Mouse (Mus musculus) kidney, embryonic 14.5 days (tissue): ENCODE data around the gene Il9r. TPM values are rescaled to one million over a fixed set of nuclear protein-coding genes. Genes with fewer than 3 reads are reported as not detected.

ENCODE experiments used
- ATAC-seq: fragments of 200-750 bp; cut with Nextera tagmentation; 2 replicates; pipeline ENCODE4 v1.8.0; 2017; ENCODE audit warnings: moderate number of reproducible peaks, mild to moderate bottlenecking, moderate TSS enrichment, moderate library complexity; ENCODE audit not compliant: low FRiP score, low TSS enrichment
- H3K27ac ChIP-seq: fragments of 300-500 bp; sonication (generic); 2 replicates; pipeline ENCODE4 v1.5.1; 2014; ENCODE audit warnings: low read depth, mild to moderate bottlenecking, low read length, moderate library complexity, mixed read lengths
- H3K27me3 ChIP-seq: fragments of 300-500 bp; sonication (generic); 2 replicates; pipeline ENCODE4 v1.6.1; 2014; ENCODE audit warnings: mild to moderate bottlenecking, low read length; ENCODE audit not compliant: control insufficient read depth, insufficient read depth
- H3K36me3 ChIP-seq: fragments of 300-500 bp; sonication (generic); 2 replicates; pipeline ENCODE4 v1.6.1; 2014; ENCODE audit warnings: low read length, mixed read lengths; ENCODE audit not compliant: control insufficient read depth, insufficient read depth
- H3K4me1 ChIP-seq: fragments of 300-500 bp; sonication (generic); 2 replicates; pipeline ENCODE4 v1.6.1; 2014; ENCODE audit warnings: low read length, mixed read lengths; ENCODE audit not compliant: control insufficient read depth, insufficient read depth
- H3K4me2 ChIP-seq: fragments of 300-500 bp; sonication (generic); replicated peaks from 2 replicates; pipeline ENCODE4 v1.6.1; 2014; ENCODE audit warnings: low read depth, mild to moderate bottlenecking, low read length
- H3K4me3 ChIP-seq: fragments of 300-500 bp; sonication (generic); 2 replicates; pipeline ENCODE4 v1.5.1; 2014; ENCODE audit warnings: mild to moderate bottlenecking, low read length
- H3K9ac ChIP-seq: fragments of 300-500 bp; sonication (generic); 2 replicates; pipeline ENCODE4 v1.6.1; 2014; ENCODE audit warnings: low read depth, mild to moderate bottlenecking, low read length, moderate library complexity
- H3K9me3 ChIP-seq: fragments of 300-500 bp; sonication (generic); 2 replicates; pipeline ENCODE4 v1.6.1; 2016; ENCODE audit warnings: low read length; ENCODE audit not compliant: control insufficient read depth
- WGBS: fragments of 180-500 bp; shearing (Covaris S2); extraction: QIAGEN DNeasy Blood & Tissue Kit; methylation state at CpG from one replicate; pipeline ENCODE4 v1.1.7; 2014; 5-methylcytosine and 5-hydroxymethylcytosine counted together
- polyA plus RNA-seq: library from polyadenylated mRNA; unstranded; fragments of >200 nt; fragmentation: Nextera tagmentation; extraction: Ambion mirVana; gene quantifications from 2 replicates; pipeline ENCODE4 v1.2.1, GENCODE M21; 2014

Il9r gene
- polyA plus RNA-seq, 1 experiment from 2014 or later = not detected

DNA sequence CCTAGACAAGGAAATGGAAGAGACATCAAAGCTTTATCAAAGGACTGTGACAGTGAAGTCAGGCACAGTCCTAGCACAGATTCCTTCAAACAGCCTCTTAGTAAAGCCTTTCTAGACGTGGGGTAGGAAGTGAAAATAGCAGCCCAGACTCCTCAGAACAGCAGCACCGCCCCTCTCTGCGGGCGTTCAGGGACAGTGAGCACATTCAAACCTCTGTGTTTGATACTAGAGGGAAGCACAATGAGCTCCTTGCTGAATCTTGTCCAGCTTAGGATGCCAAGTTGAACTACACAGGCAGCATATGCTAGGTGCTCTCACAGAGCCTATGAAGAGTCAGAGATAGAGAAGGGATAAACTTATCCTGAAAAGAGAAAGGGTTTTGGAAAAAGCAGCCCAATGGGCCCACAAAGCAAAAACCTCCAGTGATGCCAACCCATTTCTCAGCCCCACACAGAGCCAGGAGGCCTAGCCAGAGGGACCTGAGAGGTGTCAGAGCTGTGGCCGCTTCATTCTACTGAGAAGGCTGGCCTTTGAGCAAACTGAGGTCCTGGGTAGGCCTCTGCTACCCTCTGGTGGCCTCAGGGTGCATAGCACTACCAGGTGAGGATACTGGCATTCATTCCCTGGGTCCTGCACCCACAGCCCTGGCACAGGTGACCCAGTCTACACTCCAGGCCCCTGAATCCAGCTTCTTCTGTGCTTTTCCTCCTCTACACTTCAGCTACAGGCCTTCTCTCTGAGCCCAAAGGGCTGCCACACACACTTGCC lies 38.2 kb upstream of the Il9r start:
- Histone ChIP-seq H3K4me2 (no peak overlapping the region), H3K4me3 (no peak overlapping the region), H3K9ac (no peak overlapping the region), H3K4me1 (peaks cover 3% of the 10 kb centered on the region), H3K27ac (no peak overlapping the region), H3K36me3 (peaks cover 49% of the 10 kb centered on the region), H3K27me3 (no peaks in the 10 kb centered on the region), H3K9me3 (no peaks in the 10 kb centered on the region)
- 66% methylated on average over 5 of the region's 5 CpGs for WGBS
- ATAC-seq = peak; percentile 50; the same call in 1 of the 2 replicates

DNA sequence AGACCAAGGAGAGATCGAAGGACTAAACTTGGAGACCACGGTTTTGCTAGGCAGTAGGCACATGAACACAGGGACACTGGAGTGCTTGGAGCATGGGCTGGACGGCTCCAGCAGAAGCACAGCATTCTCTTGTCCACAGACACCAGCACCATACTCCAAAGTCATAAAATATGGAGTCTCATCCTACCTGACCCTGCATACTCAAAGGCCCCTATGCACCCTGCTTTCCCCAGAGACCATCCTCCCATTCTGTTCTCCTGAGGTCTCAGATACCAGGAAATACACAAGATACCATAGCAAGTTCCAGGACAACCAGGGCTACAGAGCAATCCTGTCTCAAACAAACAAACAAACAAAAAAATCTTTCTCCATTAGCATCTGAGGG lies 37.3 kb upstream of the Il9r start:
- ATAC-seq = no peak

DNA sequence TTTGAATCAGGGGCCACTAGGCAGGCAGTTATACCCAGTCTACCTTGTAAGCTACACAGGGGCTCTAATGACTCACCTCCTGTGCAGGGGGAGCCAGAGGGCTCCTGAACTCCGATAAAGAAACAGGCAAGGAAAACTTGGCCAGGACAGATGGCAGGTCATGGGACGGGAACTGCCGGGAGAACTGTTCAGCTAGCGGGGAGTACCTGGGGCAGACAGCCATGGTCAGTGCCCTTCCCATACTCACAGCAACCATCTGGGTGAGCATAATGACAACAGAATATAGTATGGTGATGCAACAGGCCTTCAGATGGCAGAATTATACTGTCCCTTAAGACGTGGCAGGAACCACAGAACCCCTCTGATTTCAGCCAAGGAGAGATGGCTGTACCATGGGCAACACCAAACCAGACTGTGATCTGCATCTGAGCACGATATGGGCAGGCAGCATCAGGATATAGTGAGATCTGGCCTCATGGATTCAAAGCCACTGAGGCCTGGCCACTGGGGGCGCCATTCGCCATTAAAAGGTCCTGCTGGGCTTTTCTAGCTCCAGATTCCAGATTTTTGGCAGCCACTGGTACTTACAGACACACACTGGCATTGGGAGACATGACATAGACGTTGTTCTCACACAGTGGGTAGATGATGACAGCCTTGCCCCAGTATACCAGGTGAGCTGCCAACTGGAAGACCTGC lies 36.8 kb upstream of the Il9r start:
- 65% methylated on average over 9 of the region's 9 CpGs for WGBS
- Histone ChIP-seq H3K4me1 (no peaks in the 10 kb centered on the region), H3K4me2 (no peak overlapping the region), H3K27ac (no peak overlapping the region), H3K27me3 (no peaks in the 10 kb centered on the region), H3K4me3 (no peak overlapping the region), H3K9ac (no peak overlapping the region), H3K9me3 (no peaks in the 10 kb centered on the region), H3K36me3 (peaks cover 57% of the 10 kb centered on the region)
- no peak for ATAC-seq

More for the DNA sequence above, 37.3 kb upstream of the Il9r start:
- Histone ChIP-seq H3K27me3 (no peaks in the 10 kb centered on the region), H3K27ac (no peak overlapping the region), H3K4me1 (no peaks in the 10 kb centered on the region), H3K4me3 (no peak overlapping the region), H3K9ac (no peak overlapping the region), H3K36me3 (peaks cover 53% of the 10 kb centered on the region), H3K4me2 (no peak overlapping the region), H3K9me3 (no peaks in the 10 kb centered on the region)
- whole genome bisulfite sequencing = 91% methylated on average over 3 of the region's 3 CpGs

DNA sequence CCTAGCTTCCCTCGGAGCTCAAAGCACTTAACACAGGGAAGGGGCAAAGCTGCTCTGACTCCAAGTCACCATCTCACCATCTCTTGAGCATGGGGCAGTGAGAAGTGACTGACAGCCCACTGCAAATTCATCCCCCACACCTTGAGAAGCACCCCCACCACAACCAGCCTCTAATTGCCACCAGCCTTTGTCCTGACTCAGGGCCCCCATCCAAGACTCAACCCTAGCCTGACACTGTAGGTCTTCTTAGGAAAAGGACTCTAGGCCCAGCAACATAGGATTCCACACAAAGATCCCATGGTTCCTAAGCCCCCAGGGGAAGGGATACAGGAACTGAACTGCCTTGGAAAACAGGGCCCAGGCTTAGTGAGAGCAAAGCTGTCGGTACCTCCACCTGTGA lies 36.1 kb upstream of the Il9r start:
- H3K9ac ChIP-seq = no peak overlapping the region
- no peak overlapping the region for H3K27ac ChIP-seq
- H3K4me1 ChIP-seq = no peaks in the 10 kb centered on the region
- ATAC-seq = no peak
- peaks cover 59% of the 10 kb centered on the region for H3K36me3 ChIP-seq
- H3K27me3 ChIP-seq = no peaks in the 10 kb centered on the region
- no peak overlapping the region for H3K4me2 ChIP-seq
- 82% methylated on average over 2 of the region's 2 CpGs for WGBS
- no peaks in the 10 kb centered on the region for H3K9me3 ChIP-seq
- no peak overlapping the region for H3K4me3 ChIP-seq

DNA sequence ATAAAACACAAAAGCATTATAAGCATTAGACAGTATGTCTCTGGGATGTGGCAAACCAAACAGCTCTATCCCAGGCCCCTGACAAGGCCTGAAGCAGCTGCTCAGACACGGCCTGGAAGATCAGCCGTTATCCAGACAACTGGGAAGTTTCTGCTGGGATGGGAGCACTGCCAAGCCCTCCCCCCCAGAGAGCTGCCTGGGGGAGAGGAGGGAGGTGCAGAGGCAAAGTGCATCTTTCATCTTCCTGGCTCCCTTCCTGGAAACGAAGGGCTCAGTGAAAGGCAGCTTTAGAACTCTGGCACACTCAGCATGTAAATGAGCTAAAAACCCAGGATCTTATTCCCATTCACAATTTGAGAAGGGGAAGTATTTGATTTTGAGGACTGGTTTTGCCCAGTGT lies 35.6 kb upstream of the Il9r start:
- 45% methylated on average over 3 of the region's 3 CpGs for whole genome bisulfite sequencing
- Histone ChIP-seq H3K9ac (no peak overlapping the region), H3K9me3 (no peaks in the 10 kb centered on the region), H3K4me1 (no peaks in the 10 kb centered on the region), H3K36me3 (peaks cover 59% of the 10 kb centered on the region), H3K27ac (no peak overlapping the region; the same call in 1 of the 2 replicates), H3K27me3 (no peaks in the 10 kb centered on the region), H3K4me3 (no peak overlapping the region), H3K4me2 (no peak overlapping the region)
- peak; percentile 13; the same call in 1 of the 2 replicates for ATAC-seq

DNA sequence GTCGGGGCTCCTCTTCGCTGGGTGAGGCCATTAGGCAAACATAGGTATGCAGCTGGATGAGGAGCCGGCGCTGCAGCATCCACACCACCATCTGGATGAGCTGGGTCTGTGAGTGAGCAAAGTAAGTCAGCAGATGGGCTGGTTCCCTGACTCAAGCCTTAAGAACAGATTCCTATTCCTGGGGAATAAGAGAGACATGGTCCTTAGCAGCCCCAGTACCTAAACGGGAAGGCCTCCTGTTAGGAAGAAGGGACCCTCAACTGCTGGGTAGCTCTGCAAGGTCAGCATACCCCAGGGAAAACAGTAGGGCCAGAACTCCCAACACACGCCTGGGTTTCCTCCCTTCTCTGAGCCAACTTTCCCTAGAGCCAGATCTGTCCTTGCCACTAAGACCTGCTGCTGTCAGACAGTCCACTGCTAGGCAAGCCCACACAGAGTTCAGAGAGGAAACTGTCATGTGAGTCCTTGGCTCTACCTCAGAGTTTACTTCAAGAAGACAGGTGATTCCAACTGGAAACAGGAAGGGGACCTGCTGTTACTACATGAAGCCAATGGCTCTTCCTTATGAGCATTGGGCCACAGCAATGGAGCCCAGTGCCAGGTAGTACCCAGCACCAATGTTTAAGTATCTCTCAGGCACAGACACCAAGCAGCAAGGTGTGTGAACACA lies 34.9 kb upstream of the Il9r start:
- Histone ChIP-seq H3K9me3 (no peaks in the 10 kb centered on the region), H3K4me1 (no peaks in the 10 kb centered on the region), H3K4me3 (no peak overlapping the region), H3K9ac (no peak overlapping the region), H3K27ac (no peak overlapping the region), H3K4me2 (no peak overlapping the region), H3K27me3 (no peaks in the 10 kb centered on the region), H3K36me3 (peaks cover 62% of the 10 kb centered on the region)
- no peak for ATAC-seq
- WGBS = 96% methylated on average over 6 of the region's 6 CpGs

DNA sequence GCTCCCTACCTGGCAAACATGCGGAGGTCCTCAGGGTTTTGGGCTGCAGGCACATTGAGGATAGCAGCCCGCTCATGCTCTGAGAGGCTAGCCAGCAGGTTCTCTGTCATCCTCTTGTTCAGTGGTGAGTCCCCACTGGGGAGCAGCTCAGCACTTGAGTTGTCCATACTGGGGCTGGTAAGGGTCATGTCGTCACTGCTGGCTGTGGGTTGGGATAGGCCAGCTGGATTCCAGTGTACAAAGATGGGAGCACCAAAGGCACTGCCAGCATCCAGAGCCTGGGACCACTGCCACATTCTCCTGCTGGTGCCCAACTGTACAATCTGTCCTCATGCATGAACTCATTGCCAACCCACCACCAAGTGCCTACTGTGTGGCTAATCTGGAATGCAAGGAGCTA lies 33.8 kb upstream of the Il9r start:
- peaks cover 57% of the 10 kb centered on the region for H3K36me3 ChIP-seq

DNA sequence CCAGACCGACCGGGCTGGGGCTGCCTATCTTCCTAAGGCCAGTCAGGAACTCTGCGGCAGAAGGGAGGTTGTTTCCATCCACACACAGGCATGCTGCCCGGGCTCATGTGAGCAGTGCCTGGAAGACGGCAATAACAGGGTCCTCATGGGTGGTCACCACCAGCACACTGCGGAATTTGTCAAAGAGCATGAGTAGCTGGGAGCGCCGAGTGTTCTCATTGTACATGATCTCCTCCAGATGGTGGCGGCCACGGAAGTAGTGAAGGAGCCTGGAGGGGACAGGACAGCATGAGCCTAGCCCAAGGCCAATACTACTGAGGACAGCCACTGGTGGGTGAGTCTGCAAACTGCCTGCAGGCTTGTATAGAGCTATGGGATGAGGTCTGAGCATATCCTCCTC lies 32.8 kb upstream of the Il9r start:
- WGBS = 87% methylated on average over 10 of the region's 10 CpGs
- H3K4me1 ChIP-seq = no peaks in the 10 kb centered on the region
- H3K4me3 ChIP-seq = no peak overlapping the region
- H3K4me2 ChIP-seq = no peak overlapping the region
- ATAC-seq = 0 out of 2 replicates have a peak, but pooled peaks have one; percentile 28
- H3K27ac ChIP-seq = no peak overlapping the region
- no peaks in the 10 kb centered on the region for H3K27me3 ChIP-seq
- H3K36me3 ChIP-seq = peaks cover 57% of the 10 kb centered on the region
- no peak overlapping the region for H3K9ac ChIP-seq
- no peaks in the 10 kb centered on the region for H3K9me3 ChIP-seq

More for the DNA sequence above, 33.8 kb upstream of the Il9r start:
- H3K4me3 ChIP-seq = no peak overlapping the region
- H3K4me2 ChIP-seq = no peak overlapping the region
- WGBS = 89% methylated on average over 3 of the region's 3 CpGs
- no peaks in the 10 kb centered on the region for H3K4me1 ChIP-seq
- H3K9me3 ChIP-seq = no peaks in the 10 kb centered on the region
- H3K27me3 ChIP-seq = no peaks in the 10 kb centered on the region
- no peak overlapping the region for H3K27ac ChIP-seq
- H3K9ac ChIP-seq = no peak overlapping the region
- ATAC-seq = no peak

DNA sequence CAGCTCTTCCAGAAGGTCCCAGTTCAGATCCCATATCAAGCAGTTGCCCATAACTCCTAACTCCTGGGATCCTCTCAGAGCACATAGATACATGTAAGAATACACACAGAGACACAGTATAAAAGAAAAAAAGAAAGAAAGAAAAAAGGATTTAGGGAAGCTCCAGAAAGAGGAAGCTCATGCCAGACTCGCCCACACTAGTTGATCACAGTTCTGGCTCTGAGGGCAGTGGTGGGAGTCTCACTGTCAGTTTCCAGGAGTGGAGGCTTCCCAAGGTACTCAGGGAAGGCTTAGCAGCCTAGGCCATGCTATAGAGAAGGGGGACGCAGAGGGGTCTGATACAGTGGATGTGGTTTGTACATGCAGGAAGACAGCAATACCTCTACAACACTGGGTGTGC lies 31.0 kb upstream of the Il9r start:
- H3K9me3 ChIP-seq = no peaks in the 10 kb centered on the region
- H3K27me3 ChIP-seq = no peaks in the 10 kb centered on the region
- H3K36me3 ChIP-seq = peaks cover 57% of the 10 kb centered on the region
- no peak overlapping the region for H3K9ac ChIP-seq
- no peak overlapping the region for H3K27ac ChIP-seq
- H3K4me2 ChIP-seq = no peak overlapping the region
- no peak for ATAC-seq
- no peak overlapping the region for H3K4me3 ChIP-seq
- WGBS = 94% methylated on average over 2 of the region's 2 CpGs
- H3K4me1 ChIP-seq = peaks cover 7% of the 10 kb centered on the region; the same call in 1 of the 2 replicates
